Mouse (Mus musculus) forebrain, embryonic 10.5 days (tissue): ENCODE data around the gene Serpine1. TPM values are rescaled to one million over a fixed set of nuclear protein-coding genes. Genes with fewer than 3 reads are reported as not detected.

Experiments
- DNase-seq: peaks from one replicate; pipeline ENCODE4 v3.0.0-alpha.2; 2017; ENCODE audit warnings: low spot score; ENCODE audit errors: extremely low spot score
- H3K27ac ChIP-seq: fragments of 300-500 bp; sonication (generic); 2 replicates; pipeline ENCODE4 v1.5.1; 2016; ENCODE audit warnings: mild to moderate bottlenecking
- H3K27me3 ChIP-seq: fragments of 300-500 bp; sonication (generic); 2 replicates; pipeline ENCODE4 v1.6.1; 2016; ENCODE audit warnings: mild to moderate bottlenecking; ENCODE audit not compliant: poor library complexity, severe bottlenecking
- H3K36me3 ChIP-seq: fragments of 300-500 bp; sonication (generic); replicated peaks from 2 replicates; pipeline ENCODE4 v1.6.1; 2016; ENCODE audit warnings: mild to moderate bottlenecking, moderate library complexity
- H3K4me1 ChIP-seq: fragments of 300-500 bp; sonication (generic); 2 replicates; pipeline ENCODE4 v1.6.1; 2016
- H3K4me3 ChIP-seq: fragments of 300-500 bp; sonication (generic); 2 replicates; pipeline ENCODE4 v1.5.1; 2016; ENCODE audit warnings: mild to moderate bottlenecking, moderate library complexity
- H3K9me3 ChIP-seq: fragments of 300-500 bp; sonication (generic); 2 replicates; pipeline ENCODE4 v1.6.1; 2016; ENCODE audit warnings: mild to moderate bottlenecking, moderate library complexity
- WGBS: fragments of 180-500 bp; shearing (Covaris S2); methylation state at CpG from one replicate; pipeline ENCODE4 v1.1.7; 2016; 5-methylcytosine and 5-hydroxymethylcytosine counted together
- polyA plus RNA-seq: library from polyadenylated mRNA; unstranded; fragments of >200 nt; fragmentation: Nextera tagmentation; extraction: Ambion mirVana; gene quantifications from 2 replicates; pipeline ENCODE4 v1.2.1, GENCODE M21; 2016

Serpine1 gene
- polyA plus RNA-seq, 1 experiment from 2014 or later, result 0.10 TPM

DNA sequence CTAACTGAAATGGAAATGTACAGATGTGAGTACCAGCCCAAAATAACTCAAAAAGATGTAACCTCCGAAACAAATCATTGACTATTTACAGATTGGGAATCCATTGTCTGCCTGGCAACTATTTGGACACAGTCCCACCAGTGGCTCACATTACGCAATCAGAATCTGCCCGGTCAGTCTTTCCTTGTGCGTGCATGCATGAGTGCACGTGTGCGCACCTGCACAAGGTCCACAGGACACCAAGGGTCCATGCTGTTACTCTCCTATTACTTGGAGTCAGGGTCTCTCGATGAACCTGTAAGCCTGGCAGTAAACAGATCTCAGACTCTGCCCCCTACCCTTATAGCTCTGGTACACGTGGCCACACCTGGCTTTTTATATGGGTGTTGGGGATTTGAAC, 35.6 kb upstream of the Serpine1 start:
- WGBS, result 84% methylated on average over 8 of the region's 8 CpGs

DNA sequence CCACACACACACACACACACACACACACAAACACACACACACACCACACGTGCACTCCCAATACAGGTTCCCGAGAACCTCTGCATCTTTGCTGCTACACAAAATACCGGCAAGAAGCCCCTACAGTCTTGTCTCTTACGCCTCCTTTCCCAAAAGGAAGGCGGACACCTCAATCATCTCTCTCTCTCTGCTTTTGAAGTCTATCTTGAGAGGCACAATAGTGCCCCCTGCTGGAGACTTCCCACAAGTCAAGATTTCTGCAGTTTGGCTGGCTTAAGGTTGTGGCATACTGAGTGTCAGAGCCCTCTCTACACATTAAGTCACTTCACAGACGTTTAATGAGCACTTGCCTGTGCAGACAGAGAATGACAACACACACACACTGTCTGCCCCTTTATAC, 35.0 kb upstream of the Serpine1 start:
- no peak overlapping the region for H3K27ac ChIP-seq
- H3K36me3 ChIP-seq, result peaks cover 5% of the 10 kb centered on the region; the same call in 1 of the 2 replicates
- peak; percentile 82 for DNase-seq
- H3K9me3 ChIP-seq, result 0 out of 2 replicates have a peak, but pooled peaks cover 4% of the 10 kb centered on the region
- no peaks in the 10 kb centered on the region for H3K27me3 ChIP-seq
- no peak overlapping the region for H3K4me3 ChIP-seq
- H3K4me1 ChIP-seq, result peaks cover 11% of the 10 kb centered on the region
- WGBS, result 8% methylated on average over 6 of the region's 6 CpGs

More for the DNA sequence above, 35.6 kb upstream of the Serpine1 start:
- Histone ChIP-seq H3K36me3 (peaks cover 11% of the 10 kb centered on the region), H3K4me3 (no peak overlapping the region), H3K4me1 (peaks cover 10% of the 10 kb centered on the region), H3K27me3 (no peaks in the 10 kb centered on the region), H3K27ac (no peak overlapping the region), H3K9me3 (peaks cover 7% of the 10 kb centered on the region)
- no peak for DNase-seq

DNA sequence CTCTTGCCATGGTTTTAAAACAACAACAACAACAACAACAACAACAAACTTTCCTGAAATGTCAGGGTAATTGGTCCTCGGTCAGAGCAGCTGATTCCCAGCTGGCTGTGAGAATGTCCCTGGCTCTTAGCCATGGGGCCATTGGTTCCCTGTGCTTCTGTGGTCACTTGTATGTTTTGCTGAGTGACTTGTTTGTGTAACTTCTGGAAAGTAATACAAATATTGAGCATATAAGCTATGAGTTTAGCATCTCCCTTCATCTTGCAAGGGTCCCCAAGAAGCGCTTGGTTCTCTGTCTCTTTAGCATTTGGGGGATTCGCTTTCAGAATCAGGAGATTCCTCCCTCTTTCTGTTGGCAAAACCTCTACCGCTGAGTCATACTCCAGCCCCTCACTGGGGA, 34.4 kb upstream of the Serpine1 start:
- Histone ChIP-seq H3K27ac (no peak overlapping the region), H3K27me3 (no peaks in the 10 kb centered on the region), H3K9me3 (no peaks in the 10 kb centered on the region), H3K4me3 (no peak overlapping the region), H3K4me1 (peaks cover 11% of the 10 kb centered on the region), H3K36me3 (0 out of 2 replicates have a peak, but pooled peaks cover 4% of the 10 kb centered on the region)
- DNase-seq, result no peak
- 79% methylated on average over 4 of the region's 4 CpGs for WGBS

DNA sequence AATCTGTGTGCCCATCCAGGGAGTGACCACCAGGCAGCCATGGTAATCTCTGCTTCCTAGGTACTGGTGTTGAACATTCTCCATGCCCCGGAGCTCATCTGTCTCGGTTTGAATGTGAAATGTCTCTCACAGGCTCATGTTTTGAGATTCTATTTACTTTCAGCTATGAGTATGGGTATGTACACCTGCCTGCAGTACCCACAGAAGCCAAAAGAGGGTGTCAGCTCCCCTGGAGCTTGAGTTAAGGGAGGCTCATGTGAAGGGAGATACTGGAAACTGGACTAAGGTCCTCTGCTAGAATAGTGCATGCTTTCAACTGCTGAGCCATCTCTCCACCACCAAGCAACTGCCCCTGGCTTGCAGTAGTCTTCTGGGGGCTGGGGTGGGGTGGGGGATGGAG, 31.9 kb upstream of the Serpine1 start:
- Histone ChIP-seq H3K36me3 (no peaks in the 10 kb centered on the region), H3K27ac (peak overlapping the region; percentile 48), H3K27me3 (no peaks in the 10 kb centered on the region), H3K4me1 (peaks cover 11% of the 10 kb centered on the region), H3K4me3 (no peak overlapping the region), H3K9me3 (no peaks in the 10 kb centered on the region)
- no peak for DNase-seq
- 86% methylated on average over 2 of the region's 2 CpGs for WGBS

DNA sequence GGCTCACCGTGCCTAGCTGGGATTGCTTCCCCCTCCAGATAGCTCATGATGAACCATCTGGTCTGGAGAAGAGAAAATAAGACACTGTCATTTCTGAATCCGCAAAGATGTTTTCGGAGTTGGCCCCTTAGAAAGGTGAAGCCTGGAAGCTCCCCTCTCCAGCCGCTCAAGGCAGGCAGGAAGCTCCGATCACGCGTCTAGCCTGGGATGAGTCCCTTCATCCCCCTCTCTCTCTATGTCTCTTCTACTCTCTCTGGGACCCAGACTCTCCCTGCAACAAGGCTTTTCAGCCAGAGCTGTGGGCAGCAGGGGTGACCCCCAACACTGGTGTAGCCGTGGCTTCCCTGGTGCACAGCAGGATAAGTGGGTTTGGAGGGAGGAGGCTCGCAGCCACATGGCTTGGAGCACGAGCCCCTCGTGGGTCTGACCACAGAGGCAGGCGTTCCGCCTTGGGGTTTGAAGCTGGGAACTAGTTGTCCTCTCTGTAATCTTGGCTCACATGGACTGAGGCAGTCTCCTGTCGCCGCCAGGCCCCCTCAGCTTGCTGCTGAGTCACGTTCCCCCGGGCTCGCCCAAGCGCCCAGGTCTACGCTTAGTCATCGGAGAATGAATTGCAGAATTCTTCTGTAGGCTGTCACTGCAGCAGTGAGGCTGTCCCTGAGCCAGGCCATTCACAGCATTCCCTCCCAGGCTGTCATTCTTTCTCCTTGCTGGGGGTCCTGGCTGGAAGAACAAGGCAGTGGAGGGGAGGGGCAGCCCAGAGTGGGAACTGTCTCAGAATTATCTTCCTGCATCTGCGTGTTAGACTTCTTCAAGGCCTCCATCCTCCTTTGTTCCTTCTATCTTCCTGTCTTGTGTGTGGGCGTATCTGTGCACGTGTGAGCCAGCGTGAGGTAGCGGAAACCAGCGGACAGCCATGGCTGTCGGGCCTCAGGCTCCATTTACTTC, 30.8 kb upstream of the Serpine1 start:
- WGBS, result 78% methylated on average over 28 of the region's 28 CpGs
- H3K27me3 ChIP-seq, result no peaks in the 10 kb centered on the region
- H3K9me3 ChIP-seq, result no peaks in the 10 kb centered on the region
- H3K27ac ChIP-seq, result peak overlapping the region; percentile 48
- H3K36me3 ChIP-seq, result no peaks in the 10 kb centered on the region
- DNase-seq, result no peak
- H3K4me3 ChIP-seq, result no peak overlapping the region
- peaks cover 11% of the 10 kb centered on the region for H3K4me1 ChIP-seq

DNA sequence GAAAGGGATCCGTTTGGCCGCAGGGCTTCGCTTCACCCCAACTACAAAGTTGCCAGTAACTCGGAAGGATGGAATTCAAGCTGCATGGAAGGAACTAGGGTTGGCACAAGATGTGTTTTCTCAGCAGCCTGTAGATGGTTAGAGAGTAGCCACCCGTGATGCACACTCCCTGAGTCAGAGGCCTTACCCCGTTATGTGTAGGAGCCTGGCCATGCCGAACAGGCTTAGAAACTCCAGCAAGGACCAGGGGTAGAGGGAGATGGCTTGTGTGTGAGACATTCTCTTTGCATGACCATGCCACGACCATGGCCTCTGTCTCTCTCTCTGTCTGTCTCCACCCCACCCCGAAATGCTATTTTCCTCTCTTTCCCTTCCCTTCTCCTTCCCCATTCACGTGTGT, 30.0 kb upstream of the Serpine1 start:
- Histone ChIP-seq H3K27ac (0 out of 2 replicates have a peak overlapping the region, but pooled peaks have one; percentile 48), H3K36me3 (no peaks in the 10 kb centered on the region), H3K4me3 (no peak overlapping the region), H3K27me3 (no peaks in the 10 kb centered on the region), H3K4me1 (peaks cover 11% of the 10 kb centered on the region), H3K9me3 (no peaks in the 10 kb centered on the region)
- WGBS, result 79% methylated on average over 10 of the region's 10 CpGs
- no peak for DNase-seq

DNA sequence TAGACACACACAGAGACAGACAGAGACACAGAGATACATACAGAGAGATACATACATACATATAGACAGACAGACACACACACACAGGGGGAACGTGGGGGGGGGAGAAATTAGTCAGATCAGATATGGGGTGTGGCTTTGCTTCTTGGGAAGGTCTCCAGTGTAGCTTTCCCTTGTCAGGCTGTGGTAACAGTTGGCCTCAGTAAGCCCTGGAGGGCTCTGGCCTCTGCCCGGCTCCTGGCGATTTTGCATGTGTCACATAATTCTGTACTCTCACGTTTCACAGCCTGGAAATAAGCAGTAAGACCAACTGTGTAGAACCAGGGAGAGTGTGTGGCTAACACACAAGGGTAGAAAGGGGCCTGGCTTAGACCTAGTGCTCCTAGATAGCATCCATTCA, 28.6 kb upstream of the Serpine1 start:
- no peak overlapping the region for H3K4me3 ChIP-seq
- H3K27me3 ChIP-seq, result no peaks in the 10 kb centered on the region
- H3K27ac ChIP-seq, result no peak overlapping the region
- H3K9me3 ChIP-seq, result no peaks in the 10 kb centered on the region
- 62% methylated on average over 4 of the region's 4 CpGs for WGBS
- no peaks in the 10 kb centered on the region for H3K36me3 ChIP-seq
- DNase-seq, result no peak
- H3K4me1 ChIP-seq, result peaks cover 7% of the 10 kb centered on the region

DNA sequence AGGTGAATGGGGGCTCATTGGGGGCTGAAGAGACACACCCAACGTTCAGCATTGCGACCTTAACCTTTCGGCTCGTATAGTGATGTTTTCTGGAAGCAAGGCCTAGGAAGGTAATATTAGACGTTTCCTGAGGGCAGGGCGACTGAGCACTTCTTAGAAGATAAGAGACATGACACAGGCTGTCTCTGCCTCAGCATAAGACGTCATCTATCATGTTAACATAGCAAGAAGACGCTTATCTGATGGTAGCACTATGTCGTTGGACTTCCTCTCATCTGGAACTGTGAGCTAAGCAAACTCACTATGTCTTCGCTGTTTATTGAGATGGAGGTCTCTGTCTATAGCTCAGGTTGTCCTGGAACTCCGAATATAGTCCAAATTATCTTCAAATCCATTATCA, 26.4 kb upstream of the Serpine1 start:
- Histone ChIP-seq H3K4me3 (no peak overlapping the region), H3K36me3 (no peaks in the 10 kb centered on the region), H3K27me3 (no peaks in the 10 kb centered on the region), H3K9me3 (no peaks in the 10 kb centered on the region), H3K27ac (no peak overlapping the region), H3K4me1 (peaks cover 7% of the 10 kb centered on the region)
- no peak for DNase-seq
- 79% methylated on average over 11 of the region's 11 CpGs for WGBS

DNA sequence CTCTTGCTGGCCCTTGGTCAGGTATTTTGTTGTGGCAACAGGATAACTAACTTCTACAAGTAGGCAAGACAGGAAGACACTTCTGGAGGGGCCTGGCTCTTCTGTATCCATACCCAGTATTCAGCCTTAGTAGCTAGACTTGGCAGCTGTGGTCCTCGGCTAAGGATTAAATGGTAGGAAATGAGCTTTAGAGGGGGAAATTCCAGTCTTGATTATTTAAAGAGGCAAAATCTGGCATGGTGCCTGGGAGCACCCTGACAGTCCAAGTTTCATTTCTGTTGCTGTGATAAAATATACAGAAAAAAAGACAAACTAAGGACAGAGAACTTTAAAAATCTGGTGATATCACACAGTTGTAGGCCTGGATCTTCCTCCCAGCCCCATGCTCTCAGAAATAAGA, 24.0 kb upstream of the Serpine1 start:
- H3K4me1 ChIP-seq, result no peaks in the 10 kb centered on the region
- 85% methylated on average over 1 of the region's 1 CpGs for WGBS
- H3K27ac ChIP-seq, result no peak overlapping the region
- H3K36me3 ChIP-seq, result no peaks in the 10 kb centered on the region
- H3K4me3 ChIP-seq, result no peak overlapping the region
- H3K27me3 ChIP-seq, result no peaks in the 10 kb centered on the region
- H3K9me3 ChIP-seq, result no peaks in the 10 kb centered on the region
- DNase-seq, result no peak

DNA sequence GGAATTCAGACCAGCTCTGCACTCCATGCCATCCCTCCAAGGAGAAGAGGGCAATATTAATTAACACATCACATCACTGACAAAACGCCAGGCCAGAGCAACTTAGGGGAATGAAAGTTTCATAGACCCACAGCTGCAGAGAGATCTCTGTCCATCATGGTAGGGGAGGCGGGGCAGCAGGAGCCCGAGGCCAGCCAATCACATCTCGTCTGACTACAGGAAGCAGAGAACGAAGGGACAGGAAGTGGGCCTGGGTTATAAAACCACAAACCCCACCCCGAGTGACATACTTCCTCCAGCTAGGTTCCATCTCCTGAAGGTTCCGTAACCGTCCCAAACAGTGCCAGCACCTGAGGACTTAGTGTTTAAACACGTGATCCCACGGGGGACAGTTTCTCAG, 23.1 kb upstream of the Serpine1 start:
- Histone ChIP-seq H3K4me1 (no peaks in the 10 kb centered on the region), H3K36me3 (no peaks in the 10 kb centered on the region), H3K27me3 (no peaks in the 10 kb centered on the region), H3K9me3 (no peaks in the 10 kb centered on the region), H3K4me3 (no peak overlapping the region), H3K27ac (no peak overlapping the region)
- DNase-seq, result no peak
- WGBS, result 86% methylated on average over 10 of the region's 10 CpGs

DNA sequence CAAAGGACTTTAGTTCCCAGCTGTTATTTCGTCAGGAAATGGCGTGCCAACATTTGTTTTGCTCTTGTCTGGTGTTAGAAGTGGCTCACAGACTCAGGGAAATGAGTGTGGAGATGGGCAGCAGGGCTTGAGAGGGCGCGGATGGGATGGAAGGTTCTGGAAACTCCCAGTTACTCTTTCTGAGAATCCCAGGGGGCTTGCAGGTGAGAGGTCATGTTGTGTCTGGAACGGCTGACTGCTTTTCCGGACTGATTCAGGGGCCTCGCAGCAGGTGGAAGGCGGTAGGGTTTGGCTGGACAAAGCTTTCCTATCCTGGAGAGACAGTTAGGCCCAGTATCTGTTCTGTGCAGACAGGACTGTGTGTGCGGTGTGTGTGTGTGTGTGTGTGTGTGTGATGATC, 21.7 kb upstream of the Serpine1 start:
- no peak for DNase-seq
- Histone ChIP-seq H3K36me3 (no peaks in the 10 kb centered on the region), H3K27me3 (no peaks in the 10 kb centered on the region), H3K9me3 (no peaks in the 10 kb centered on the region), H3K4me1 (no peaks in the 10 kb centered on the region), H3K4me3 (no peak overlapping the region), H3K27ac (no peak overlapping the region)
- 89% methylated on average over 9 of the region's 9 CpGs for WGBS

DNA sequence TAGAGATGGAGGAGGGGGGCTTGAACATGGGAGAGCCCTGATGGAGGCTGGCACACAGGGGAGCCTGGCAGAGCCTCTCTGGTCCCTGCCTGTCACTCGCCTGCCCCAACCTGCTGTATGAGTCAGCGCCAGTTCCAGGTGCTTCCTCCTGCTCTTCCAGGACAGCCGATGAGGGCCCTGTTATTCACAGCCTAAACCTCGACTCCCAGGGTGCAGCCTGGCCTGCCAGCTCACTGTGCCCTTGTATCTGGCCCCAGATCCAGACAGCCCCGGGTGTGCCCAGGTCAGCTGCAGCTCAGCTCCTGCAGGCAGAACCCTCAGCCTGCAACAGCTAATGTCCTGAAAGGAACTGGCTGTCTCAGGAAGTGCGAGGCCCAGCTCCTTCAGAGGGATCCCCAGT, 19.5 kb upstream of the Serpine1 start:
- H3K9me3 ChIP-seq, result peaks cover 12% of the 10 kb centered on the region
- 71% methylated on average over 6 of the region's 6 CpGs for WGBS
- DNase-seq, result no peak
- H3K4me1 ChIP-seq, result no peaks in the 10 kb centered on the region
- H3K27ac ChIP-seq, result no peak overlapping the region
- no peaks in the 10 kb centered on the region for H3K27me3 ChIP-seq
- no peak overlapping the region for H3K4me3 ChIP-seq
- no peaks in the 10 kb centered on the region for H3K36me3 ChIP-seq

DNA sequence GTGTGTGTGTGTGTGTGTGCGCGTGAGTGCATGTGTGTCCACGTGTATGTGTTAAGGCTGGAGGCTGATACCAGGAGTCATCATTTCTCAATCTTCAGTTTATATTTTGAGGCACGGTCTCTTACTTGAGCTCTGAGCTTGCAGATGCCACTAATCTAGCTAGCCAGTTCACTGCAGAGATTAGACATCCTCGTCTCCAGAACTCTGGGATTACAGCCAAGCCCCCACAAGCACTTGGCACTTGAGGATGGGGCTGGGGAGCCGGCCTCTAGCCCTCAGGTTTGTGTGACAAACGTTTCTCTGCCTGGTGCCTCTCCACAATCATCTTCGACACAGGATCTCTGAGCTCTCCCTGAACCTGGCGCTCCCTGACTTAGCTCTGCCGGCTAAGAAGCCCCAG, 18.8 kb upstream of the Serpine1 start:
- H3K4me3 ChIP-seq, result no peak overlapping the region
- no peaks in the 10 kb centered on the region for H3K36me3 ChIP-seq
- H3K9me3 ChIP-seq, result peaks cover 15% of the 10 kb centered on the region
- H3K27me3 ChIP-seq, result no peaks in the 10 kb centered on the region
- DNase-seq, result no peak
- WGBS, result 83% methylated on average over 10 of the region's 10 CpGs
- no peak overlapping the region for H3K27ac ChIP-seq
- H3K4me1 ChIP-seq, result no peaks in the 10 kb centered on the region
